Mouse (Mus musculus): ENCODE data around the gene Mxi1.

Mxi1 gene

DNA sequence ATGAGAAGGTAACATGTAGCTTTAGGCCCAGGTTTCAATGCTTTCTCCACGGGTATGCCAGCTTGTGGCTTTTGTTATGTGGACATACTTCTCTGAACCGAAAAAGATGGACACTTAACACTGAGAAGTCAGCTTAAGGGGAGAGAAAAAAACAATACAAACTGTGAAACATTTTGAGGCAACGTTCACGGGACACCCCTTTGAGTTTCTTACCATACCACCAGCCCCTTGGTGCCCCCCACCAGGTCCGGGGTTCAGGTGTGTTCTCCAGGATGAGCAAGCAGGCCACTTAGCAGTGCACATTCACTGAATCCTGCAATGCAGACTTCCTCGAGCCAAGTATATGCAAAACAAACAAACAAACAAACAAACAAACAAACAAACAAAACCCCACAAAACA is 14.5 kb downstream of the Mxi1 start:
- DNase-seq (ENCODE audit: low read depth): no peak

DNA sequence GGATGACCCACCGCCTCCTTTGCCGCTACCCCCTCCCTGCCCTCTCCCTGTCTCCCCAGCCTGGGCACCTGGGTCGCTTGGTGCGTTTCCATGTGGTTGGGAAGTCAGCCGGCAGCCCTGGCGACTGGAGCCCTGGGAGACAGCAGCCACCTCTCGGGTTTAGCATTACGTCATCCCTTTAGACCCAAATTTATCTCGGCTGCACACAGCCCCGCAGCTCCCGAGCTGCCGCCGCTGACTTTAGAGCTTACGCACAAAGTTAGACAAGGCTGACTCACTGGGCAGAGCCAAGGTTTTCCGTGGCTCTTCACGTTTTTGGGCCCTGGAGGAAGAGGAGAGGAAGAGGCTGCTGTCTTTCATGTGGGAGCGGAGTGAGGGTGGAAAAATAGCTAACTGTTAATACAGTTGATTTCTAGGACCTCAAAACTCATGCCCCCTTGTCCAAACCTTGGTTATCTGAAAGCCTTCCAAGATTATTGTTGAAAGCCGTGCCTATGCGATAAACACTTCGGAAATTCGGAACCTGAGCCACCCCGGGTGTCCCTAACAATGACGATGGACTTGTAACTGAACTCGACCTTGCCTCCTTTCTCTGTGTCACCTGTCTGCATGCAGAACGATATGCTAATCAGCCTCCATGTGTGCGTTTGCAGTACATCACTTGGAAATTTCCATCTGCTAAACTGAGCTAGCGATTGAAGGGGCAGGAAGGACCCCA is 15.4 kb downstream of the Mxi1 start:
- DNase-seq (ENCODE audit: low read depth): peak; percentile 47

DNA sequence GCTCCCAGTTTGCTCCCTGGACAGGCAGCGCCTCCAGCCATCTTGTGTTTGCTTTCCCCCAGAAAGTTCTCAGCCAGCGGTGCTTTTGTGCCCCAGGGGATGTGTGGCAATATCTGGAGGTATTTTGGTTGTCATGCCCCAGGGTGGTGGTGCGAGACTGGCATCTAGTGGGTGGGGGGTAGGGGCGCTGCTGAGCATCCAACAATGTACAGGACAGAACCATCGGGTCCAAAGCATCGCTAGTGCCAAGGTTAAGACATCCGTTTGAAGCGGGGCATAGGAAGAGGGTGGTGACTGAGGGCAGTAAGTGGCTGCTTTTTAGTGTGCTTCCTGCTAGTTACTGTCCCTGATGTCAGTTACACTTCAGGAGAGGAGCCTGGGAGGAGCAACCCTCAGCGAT is 17.8 kb downstream of the Mxi1 start:
- no peak for DNase-seq (ENCODE audit: low read depth)

DNA sequence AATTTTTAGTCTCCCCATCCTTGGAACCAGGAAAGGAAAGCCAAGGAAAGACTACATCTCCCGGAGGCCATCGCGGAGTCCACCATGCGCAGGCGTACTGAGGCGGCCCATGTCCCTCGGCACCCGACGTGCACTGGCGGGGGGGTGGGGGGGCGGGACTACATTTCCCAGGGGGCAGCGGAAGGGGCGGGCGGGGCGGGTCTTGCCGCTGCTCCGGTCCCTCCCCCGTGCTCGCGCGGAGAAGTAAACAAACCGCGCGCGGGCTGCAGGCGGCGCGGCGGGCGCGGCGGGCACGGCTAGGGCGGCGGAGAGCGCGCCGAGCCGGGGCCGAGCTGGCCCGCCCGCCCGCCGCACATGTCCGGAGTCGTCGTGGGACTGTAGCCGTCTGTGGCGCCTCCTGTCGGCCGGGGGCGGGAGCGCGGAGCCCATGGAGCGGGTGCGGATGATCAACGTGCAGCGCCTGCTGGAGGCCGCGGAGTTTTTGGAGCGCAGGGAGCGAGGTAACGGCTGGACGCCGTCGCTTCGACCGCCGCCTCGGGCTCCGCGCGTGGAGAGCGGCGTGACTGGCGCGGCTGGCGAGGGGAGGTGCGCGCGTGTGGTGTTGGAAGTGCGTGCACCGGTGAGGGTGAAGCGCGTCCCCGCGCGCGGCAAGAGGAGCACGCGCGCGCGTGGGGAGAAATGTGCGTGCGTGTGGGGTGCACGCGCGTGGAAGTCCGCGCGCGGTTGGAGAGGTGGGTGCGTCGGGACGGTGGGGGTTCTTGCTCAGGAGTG is 19.1 kb downstream of the Mxi1 start:
- DNase-seq (ENCODE audit: low read depth): peak; percentile 94

DNA sequence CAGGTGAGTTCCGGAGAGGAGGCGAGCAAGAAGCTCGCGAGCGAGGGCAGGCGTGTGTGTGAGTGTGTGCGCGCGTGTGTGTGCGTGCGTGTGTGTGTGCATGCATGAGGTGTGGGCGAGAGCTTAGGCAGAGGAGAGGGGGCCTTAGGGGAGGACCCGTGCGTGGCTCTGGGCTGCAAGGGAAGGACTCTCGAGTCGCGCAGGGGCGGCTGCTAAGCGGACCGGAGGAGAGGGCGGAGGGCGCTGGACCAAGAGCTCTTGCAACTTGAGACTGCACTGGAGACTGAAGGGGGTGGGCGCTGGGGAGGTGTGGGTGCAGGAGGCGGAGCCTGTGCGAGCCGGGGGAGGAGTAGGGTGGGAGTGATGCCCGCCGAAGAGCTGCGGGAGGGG is 19.7 kb downstream of the Mxi1 start:
- peak; percentile 65 for DNase-seq (ENCODE audit: low read depth)

DNA sequence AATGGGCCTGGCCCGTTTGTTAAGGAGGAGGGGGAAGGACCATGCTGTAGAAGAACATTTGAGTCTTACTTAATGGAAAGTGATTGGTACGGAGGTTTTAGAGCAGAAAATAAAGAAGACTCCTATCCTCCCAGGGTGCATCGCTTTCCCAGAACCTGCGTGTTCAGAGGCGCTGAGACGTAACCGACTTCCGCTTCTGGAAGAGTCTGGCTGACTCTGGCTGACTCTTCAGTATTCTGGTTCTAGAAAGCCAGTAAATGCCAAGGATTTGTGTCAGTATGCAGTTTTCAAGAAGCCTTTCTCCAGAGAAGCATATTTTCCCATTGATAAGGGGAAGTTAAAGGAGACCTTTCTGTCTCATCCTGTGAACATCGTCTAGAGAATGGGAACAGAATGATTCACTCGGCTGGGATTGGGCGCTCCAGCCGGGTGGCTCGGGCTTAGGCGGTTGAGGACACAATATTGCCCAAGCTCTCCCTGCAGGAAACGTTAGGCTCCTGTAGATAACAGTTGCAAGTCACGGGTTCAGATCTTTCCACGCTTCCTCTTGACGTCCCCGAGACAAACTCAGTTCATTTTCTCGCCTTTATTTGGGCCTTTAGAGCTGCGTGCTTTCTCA is 21.7 kb downstream of the Mxi1 start:
- DNase-seq (ENCODE audit: low read depth): no peak

DNA sequence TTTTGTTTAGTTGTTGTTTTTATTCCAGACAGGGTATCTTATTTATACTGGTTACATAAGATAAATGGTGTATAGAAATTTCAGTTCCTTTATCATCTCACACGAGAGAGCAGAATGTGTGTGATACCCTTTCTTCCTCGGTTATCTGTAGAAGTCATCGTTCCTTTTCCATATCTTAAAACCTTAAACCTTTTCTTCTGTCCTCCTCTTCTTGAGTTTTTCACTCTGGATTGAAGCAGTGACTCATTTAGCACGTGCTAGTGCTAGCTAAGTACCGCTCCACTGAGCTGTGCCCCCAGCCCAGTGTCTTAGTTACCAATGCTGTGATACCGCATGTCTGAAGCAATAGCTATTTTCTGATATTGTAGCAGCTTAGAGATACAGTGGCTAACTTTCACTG is 23.4 kb downstream of the Mxi1 start:
- DNase-seq (ENCODE audit: low read depth): no peak

DNA sequence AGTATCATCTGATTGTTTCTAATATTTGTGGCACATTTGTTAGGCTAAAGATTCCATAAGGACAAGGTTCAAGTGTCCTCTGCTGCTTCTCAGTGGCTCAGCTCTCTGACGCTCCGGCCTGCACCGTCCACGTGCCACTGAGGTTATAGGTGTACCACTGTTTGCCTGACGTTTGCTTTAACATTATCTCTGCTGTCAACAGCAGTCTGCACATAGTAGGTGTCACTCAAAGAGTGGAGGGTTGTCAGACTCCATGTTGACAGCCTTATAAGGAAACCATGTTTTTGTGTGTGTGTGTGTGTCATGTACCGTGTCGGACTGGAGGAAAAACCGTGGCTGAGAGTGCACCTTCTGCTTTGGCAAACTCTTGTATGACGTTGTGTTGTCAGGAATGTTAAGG is 24.9 kb downstream of the Mxi1 start:
- no peak for DNase-seq (ENCODE audit: low read depth)

DNA sequence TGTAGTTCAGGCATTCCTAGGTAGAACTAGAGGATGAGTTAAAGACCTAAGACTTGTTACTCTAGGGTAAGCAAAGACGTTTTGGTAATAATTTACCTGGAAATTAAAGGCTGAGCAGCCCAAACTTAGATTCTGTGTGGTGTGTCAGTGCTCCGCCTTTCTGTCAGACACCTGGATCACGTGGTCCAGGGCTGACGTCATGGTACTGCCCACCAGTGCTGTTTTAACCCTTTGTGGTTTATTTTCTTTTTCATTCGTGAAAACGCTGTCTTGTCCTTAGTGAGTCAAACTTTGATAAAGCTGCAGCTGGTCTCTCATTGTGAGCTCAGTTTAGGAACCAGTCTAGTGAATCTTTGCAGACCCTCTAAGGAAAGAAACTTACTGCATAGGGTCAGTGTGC is 30.1 kb downstream of the Mxi1 start:
- peak; percentile 64 for DNase-seq (ENCODE audit: low read depth)

DNA sequence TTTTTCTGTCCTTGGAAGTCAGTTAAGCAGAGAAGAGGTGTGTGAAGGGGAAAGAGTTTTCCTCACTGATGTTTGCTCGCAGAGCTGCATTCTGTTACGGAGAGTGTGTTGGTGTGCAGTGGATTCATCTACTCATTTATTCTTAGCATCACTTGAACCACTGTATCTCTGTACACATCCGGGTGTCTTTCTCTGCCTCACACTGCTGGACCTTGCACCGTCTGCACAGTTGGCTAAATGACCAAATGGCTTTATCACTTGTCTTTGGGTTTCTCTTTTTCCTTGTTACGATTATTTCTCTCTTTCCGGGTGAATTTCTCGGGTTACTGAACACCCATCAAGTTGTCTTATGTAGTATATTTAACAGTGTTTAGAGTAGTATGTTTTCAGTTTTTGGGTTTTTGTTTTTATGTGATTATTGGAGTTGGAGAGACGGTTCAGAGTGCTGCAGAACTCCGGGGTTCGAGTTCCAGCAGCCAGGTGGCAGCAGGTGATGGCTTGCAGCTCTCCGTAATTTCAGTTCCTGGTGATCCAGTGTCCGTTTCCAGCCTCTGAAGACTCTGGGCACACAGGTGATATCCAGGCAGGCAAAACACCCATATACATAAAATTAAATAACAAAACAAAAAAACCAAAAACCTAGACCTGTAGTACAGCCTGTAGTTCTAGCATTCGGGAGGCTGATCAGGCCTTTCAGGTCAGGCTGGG is 33.0 kb downstream of the Mxi1 start:
- no peak for DNase-seq (ENCODE audit: low read depth)

DNA sequence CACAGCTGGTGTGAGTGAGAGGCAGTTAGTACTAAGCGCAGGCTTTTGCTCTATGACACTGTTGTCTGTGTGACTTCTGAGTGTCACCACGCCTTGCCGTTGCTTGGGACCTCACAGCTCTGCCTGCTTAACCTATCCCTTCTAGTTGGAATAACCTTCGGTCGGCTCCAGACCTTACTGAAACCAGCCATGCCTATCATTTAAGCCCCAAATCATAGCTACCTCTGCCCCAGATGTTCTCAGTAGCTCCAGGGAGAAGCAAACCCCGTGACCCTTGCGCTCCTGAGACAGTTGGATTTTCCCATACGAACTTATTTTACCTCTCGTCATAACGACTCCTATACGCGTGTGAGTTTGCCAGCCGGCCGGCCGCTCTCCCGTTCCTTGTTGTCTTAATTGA is 33.7 kb downstream of the Mxi1 start:
- DNase-seq (ENCODE audit: low read depth): no peak

DNA sequence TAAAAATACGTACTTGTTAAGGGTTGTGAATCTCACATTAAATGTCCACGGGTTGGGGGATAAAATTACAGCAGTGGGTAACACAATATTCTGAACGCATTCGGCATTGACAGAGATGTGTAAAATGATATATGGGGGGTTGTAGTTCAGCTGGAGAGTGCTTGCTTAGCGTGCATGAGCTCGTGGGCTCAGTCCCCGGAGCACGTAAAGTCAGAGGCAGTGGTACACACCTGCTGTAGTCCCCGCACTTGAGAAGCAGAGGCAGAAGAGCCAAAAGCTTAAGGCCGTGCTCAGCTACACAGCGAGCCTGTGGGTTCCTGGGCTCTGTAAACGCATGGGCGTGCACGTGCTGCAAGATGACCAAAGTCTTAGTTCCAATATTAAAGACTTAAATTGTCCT is 35.4 kb downstream of the Mxi1 start:
- DNase-seq (ENCODE audit: low read depth): no peak

DNA sequence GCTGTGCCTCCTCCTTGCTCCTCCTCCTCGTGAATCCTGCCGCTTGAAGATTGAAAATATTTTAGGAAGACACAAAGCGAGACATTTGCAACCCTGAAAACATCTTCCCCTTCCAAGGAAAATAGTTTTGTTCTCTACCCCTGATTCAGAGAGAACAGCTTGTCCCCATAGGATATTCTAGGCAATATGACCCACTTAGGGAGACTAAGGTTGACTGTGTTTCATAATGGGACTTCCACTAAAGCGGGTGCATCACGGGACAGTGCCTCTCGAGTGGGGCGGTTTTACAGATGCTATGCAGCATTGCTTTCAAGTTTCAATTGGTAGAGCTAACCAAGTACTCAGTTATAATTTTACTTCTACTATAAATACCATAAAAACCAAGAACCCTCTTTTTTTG is 43.5 kb downstream of the Mxi1 start:
- DNase-seq (ENCODE audit: low read depth): no peak

DNA sequence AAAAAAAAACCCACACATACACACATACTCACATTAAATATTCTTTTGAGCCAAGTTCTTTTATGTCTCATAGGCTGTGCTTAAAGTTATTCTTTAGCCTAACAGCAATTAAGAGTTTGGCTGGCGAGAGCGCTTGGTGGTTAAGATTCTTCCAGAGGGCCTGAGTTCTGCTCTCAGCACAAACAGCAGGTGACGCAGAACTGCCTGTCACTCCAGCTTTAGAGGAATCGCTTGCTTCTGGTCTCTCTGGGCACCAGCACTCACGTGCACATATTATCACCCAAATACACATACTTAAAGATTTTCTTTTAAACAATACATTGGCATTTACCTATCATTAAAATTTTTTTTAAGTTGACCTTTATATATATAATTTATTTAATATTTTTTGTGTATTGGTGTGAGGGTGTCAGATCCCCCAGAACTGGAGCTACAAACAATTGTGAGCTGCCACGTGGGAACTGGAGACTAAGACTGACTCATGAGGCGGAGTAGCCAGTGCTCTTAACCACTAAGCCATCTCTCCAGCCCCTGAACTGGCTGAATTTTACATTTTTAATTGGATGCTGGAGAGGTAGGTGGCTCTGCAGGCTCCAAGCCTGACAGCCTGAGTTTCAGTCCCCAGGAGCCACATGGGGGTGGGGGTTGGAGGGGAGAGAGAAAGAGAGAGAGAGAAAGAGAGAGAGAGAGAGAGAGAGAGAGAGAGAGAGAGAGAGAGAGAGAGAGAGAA is 44.1 kb downstream of the Mxi1 start:
- no peak for DNase-seq (ENCODE audit: low read depth)

DNA sequence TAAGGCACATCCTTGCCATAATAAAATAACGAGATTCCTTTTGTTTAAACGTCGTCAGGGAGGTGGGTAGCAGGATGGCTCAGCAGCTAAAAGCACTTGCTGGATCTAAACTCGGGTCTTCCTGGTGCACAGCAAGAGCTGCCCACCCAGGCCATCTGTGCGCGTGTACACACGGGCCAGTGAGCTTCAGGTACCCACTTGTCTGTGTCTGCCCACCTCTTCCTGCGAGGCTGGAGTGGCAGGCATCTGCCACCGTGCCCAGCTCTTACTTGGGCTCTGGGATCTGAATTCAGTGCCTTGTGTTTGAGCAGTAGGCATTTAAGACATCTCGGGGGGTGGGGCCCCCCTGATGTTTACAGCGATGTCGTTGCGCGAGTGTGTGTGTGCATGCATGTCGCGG is 44.7 kb downstream of the Mxi1 start:
- DNase-seq (ENCODE audit: low read depth): no peak

DNA sequence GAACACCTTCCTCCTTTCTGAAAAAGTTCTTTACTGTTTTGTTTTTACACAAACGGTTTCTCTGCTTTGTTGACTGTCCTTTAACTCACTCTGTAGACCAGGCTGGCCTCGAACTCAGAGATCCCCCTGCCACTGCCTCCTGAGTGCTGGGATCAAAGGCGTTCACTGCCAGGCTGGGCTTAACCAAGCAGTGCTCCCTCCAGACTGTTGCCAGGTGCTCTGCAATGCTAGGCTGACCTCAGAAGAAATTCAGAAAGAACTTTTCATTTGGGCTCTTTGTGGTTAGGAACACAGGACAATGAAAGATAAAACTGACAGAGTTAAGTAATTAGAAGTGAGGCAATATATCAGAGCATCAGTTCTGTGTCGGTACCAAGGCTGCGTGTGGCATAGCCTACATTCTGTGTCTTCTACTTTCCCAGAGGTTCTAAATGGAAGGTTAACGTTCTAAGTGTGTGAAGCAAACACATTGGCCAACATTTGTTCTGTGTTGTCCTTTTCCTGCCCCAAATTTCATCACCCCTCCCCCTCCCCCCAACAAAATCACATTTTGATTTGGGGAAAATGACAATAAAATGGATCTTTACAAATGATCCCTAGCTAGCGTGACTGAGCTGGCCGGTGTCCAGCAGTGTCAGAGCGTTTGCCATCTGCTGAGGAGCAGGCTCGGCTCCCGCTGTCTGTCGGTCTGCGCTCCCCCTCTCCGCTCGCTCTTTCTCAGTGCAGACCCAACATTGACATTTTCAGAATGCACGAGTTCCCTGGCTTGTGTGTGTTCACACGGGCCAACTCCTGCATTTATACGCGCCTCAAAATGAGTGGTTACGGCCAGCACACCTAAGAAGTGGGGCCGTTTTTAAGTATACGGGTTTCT is 49.1 kb downstream of the Mxi1 start:
- no peak for DNase-seq (ENCODE audit: low read depth)

DNA sequence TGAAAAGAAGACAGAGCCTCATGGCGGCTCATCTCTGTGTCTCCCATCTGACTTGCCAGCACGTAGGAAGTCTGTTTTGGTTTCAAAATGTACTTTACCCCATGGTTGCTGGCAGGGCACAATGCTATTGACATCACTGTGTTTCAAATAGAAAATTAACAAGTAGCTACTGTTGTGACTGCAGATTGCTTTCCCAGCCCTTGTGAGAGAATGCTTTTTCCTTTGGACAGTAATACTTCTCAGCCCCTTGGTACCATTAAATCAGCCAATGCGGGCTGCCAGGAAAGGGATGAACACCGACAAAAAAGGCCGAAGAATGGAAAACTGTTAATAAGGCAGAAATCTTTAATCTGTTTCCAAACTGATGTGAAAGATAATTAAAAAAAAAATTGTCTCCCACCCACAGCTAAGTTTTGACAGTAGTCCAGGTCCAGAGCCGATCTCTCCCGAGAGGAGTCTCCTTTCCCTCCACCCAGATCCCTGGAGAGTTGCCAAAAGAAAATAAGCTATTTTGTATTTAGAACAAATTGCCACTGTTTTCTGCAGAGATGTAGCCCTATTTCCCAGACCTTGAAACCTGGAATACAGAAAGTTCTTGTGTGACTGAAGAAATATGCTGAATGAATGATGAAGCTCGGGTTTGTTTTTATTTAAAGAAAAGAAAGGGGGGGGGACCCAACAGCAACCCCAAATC is 50.1 kb downstream of the Mxi1 start:
- no peak for DNase-seq (ENCODE audit: low read depth)

DNA sequence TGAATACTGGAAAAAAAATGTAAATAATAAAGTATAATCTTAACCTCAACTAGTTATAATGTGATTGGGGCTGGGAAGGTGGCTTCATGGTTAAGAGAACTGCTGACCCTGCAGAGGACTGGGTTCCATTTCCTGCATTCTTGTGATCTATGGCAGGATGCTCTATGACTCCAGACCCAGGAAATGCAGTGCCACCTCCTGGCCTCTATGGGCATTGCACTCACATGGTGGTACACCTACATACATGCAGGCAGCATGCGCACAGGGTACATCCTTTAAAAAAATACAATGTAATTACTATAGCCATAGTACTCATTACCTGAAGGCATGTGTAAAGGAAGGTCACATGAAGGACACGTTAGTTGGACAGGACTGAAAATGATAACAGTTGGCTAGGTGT is 52.6 kb downstream of the Mxi1 start:
- peak; percentile 77 for DNase-seq (ENCODE audit: low read depth)

DNA sequence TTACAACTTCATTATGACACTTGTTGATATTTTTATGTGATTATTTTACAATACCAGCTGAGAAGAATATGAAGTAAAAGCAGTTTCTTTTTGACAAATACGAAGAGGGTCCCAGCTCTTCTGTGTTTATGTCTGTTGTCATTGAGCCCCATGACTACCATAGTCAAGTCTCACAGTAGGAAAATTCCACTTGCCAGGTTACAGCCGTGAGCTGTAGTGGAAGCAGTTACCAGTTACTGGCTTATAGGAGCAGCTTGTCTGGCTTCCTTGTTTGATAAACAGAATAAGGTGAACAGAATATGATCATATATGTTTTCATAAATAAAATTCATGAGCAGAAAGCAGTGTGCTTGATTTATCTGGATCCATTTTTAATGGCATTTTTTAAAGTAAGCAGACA is 54.2 kb downstream of the Mxi1 start:
- no peak for DNase-seq (ENCODE audit: low read depth)

DNA sequence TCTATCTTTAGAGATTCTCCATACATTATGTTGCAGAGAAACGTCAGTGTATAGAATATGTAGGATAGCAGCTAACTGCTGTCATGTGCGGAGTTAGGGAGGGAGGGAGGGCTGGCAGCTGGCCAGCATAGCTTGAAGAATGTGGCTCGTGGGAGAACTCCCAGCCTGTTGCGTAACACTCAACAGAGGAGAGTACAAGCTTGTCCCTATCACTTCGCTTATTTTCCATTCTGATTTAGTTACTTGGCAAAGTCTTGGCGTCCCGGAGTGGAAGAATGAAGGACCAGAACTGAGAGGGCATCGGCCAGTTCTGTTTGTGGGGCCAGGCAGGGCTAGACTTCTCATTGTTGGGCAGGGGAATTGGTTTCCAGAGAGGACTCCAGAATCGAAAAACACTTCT is 54.6 kb downstream of the Mxi1 start:
- DNase-seq (ENCODE audit: low read depth): no peak

Data from induced T-regulatory cell, adult 2 months (primary cell).